Mouse (Mus musculus) forebrain, postnatal 0 days (tissue): ENCODE measurements around the gene Zrsr2. TPM values are rescaled to one million over a fixed set of nuclear protein-coding genes. Genes with fewer than 3 reads are reported as not detected.

Experiments
- ATAC-seq: fragments of 200-750 bp; cut with Nextera tagmentation; 2 replicates; pipeline ENCODE4 v1.8.0; 2017; ENCODE audit warnings: mild to moderate bottlenecking, moderate library complexity
- DNase-seq: peaks from one replicate; pipeline ENCODE4 v3.0.0-alpha.2; 2015
- H3K27ac ChIP-seq: fragments of 300-500 bp; sonication (generic); 2 replicates; pipeline ENCODE4 v1.5.1; 2014; ENCODE audit warnings: low read depth, mild to moderate bottlenecking, antibody characterized with exemption, low read length, moderate library complexity, mixed read lengths
- H3K27me3 ChIP-seq: fragments of 300-500 bp; sonication (generic); 2 replicates; pipeline ENCODE4 v1.6.1; 2014; ENCODE audit warnings: mild to moderate bottlenecking, low read length, mixed read lengths; ENCODE audit not compliant: insufficient read depth
- H3K36me3 ChIP-seq: fragments of 300-500 bp; sonication (generic); 2 replicates; pipeline ENCODE4 v1.6.1; 2014; ENCODE audit warnings: mild to moderate bottlenecking, moderate library complexity; ENCODE audit not compliant: insufficient read depth
- H3K4me1 ChIP-seq: fragments of 300-500 bp; sonication (generic); 2 replicates; pipeline ENCODE4 v1.6.1; 2014; ENCODE audit warnings: antibody characterized with exemption; ENCODE audit not compliant: insufficient read depth
- H3K4me2 ChIP-seq: fragments of 300-500 bp; sonication (generic); 2 replicates; pipeline ENCODE4 v1.6.1; 2014; ENCODE audit warnings: low read depth, mild to moderate bottlenecking, moderate library complexity
- H3K4me3 ChIP-seq: fragments of 300-500 bp; sonication (generic); 2 replicates; pipeline ENCODE4 v1.5.1; 2014; ENCODE audit warnings: low read depth, low read length, mixed read lengths
- H3K9ac ChIP-seq: fragments of 300-500 bp; sonication (generic); 2 replicates; pipeline ENCODE4 v1.6.1; 2014; ENCODE audit warnings: mild to moderate bottlenecking
- H3K9me3 ChIP-seq: fragments of 300-500 bp; sonication (generic); 2 replicates; pipeline ENCODE4 v1.6.1; 2016; ENCODE audit warnings: low read length
- CTCF ChIP-seq: sonication (generic); IDR thresholded peaks from 2 replicates; pipeline ENCODE4 v1.5.1; 2016; ENCODE audit warnings: antibody characterized with exemption, control low read depth, low read depth
- WGBS: fragments of 180-500 bp; shearing (Covaris S2); extraction: QIAGEN DNeasy Blood & Tissue Kit; methylation state at CpG from one replicate; pipeline ENCODE4 v1.1.7; 2014; 5-methylcytosine and 5-hydroxymethylcytosine counted together
- polyA plus RNA-seq: library from polyadenylated mRNA; unstranded; fragments of >200 nt; fragmentation: Nextera tagmentation; extraction: Ambion mirVana; gene quantifications from 2 replicates; pipeline ENCODE4 v1.2.1, GENCODE M21; 2015
- total RNA-seq: library from RNA; depleted of rRNA; stranded (reverse); fragments of >200 nt; gene quantifications from 2 replicates; pipeline ENCODE4 v1.2.3, GENCODE M21; 2014; rRNA removed

Gene Zrsr2
- 18.5 and 24.4 TPM in 2 replicates for total RNA-seq
- polyA plus RNA-seq: 73.9 and 81.3 TPM in 2 replicates

DNA sequence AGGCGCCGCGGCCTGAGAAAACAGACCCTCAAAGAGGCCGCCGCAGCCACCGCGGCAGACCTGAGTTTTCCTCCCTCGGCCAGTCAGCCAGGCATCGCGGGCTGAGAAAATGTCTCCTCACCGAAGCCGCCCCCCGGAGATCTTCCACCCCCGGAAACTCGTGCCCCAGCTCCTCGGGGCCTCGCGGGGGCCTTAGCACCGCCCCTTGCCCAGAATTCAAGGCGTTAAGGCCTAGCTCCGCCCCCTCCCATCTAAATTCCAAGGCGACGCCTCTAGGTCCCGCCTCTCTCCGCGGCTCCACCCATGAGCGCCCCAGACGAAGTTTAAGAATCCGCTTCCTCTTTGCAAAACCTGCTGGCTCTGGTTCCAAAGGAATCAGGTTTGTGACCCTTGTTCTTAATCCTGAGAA lies at the start of gene Zrsr2:
Gene Zrsr2, minus strand, starts transcription at position 195 of the 409 bp plus-strand sequence.
- no peaks in the 10 kb centered on the region for H3K9me3 ChIP-seq
- 25% methylated on average over 29 of the region's 29 CpGs for WGBS
- ATAC-seq: peak; percentile 97
- no peak for TF ChIP-seq CTCF
- DNase-seq: peak; percentile 89
- peak within 1 kb of the TSS; percentile 50 for H3K4me2 ChIP-seq
- H3K9ac ChIP-seq: peak within 1 kb of the TSS; percentile 75
- H3K27me3 ChIP-seq: no peaks in the 10 kb centered on the region
- no peaks in the 10 kb centered on the region for H3K36me3 ChIP-seq
- H3K27ac ChIP-seq: peak within 1 kb of the TSS; percentile 95
- H3K4me1 ChIP-seq: no peaks in the 10 kb centered on the region
- peak within 1 kb of the TSS; percentile 63 for H3K4me3 ChIP-seq

DNA sequence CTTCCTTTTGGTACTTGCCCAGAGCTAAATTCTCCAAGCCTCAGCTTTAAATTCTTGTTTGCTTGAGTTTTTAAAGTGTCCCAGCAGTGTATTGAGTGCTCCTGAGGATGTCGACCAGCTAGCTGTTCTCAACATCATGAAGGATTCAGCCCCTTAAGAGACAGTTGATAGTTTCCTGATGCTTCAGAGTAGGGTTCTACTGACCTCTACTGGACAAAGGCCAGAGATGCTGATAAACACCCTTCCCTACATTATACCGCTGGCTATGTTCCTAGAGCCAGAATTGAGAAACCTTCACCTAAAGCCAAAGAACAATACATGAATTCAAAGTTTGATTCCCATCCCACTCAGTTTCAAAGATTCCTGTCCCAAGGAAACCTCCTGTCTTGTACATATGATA lies 46.3 kb upstream of the Zrsr2 start:
- Histone ChIP-seq H3K27me3 (no peaks in the 10 kb centered on the region), H3K4me2 (no peak overlapping the region), H3K9me3 (no peaks in the 10 kb centered on the region), H3K36me3 (no peaks in the 10 kb centered on the region), H3K27ac (no peak overlapping the region), H3K9ac (no peak overlapping the region), H3K4me1 (no peaks in the 10 kb centered on the region), H3K4me3 (no peak overlapping the region)
- ATAC-seq (peak; percentile 66), DNase-seq (peak; percentile 44)
- 33% methylated on average over 2 of the region's 2 CpGs for WGBS
- TF ChIP-seq CTCF: peak; percentile 65

- H3K4me3 ChIP-seq: no peak overlapping the region
- no peak for TF ChIP-seq CTCF
- no peaks in the 10 kb centered on the region for H3K36me3 ChIP-seq
- H3K4me2 ChIP-seq: no peak overlapping the region
- H3K9ac ChIP-seq: no peak overlapping the region
- H3K27me3 ChIP-seq: no peaks in the 10 kb centered on the region
- 81% methylated on average over 1 of the region's 1 CpGs for WGBS
- DNase-seq: no peak
- no peak overlapping the region for H3K27ac ChIP-seq
- ATAC-seq: no peak
- no peaks in the 10 kb centered on the region for H3K4me1 ChIP-seq
- H3K9me3 ChIP-seq: no peaks in the 10 kb centered on the region
These were observed 41.4 kb upstream of the Zrsr2 start for GRCm38 (mm10) chrX:163999848-164000247.

DNA sequence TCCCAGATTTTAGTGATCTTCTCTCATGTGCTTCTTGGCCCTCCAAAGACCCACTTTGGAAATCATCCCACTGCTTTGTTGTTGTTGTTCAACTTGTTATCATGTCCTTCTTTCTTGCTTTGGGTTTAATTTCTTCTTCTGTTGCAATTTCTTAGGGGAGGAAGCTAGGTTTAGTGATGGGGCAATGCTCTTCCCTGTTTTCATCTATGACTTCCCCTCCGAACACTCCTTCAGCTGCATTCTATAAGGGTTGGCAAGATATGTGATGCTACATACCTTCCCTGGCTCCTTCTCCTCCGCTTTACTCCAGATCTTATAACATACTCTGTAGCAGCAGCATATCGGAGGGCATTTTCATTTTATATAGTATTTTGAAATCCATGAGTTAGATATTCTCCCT lies 38.3 kb upstream of the Zrsr2 start:
- H3K9me3 ChIP-seq: no peaks in the 10 kb centered on the region
- H3K4me2 ChIP-seq: no peak overlapping the region
- no peak overlapping the region for H3K4me3 ChIP-seq
- no peak overlapping the region for H3K9ac ChIP-seq
- H3K4me1 ChIP-seq: no peaks in the 10 kb centered on the region
- no peaks in the 10 kb centered on the region for H3K27me3 ChIP-seq
- H3K36me3 ChIP-seq: no peaks in the 10 kb centered on the region
- DNase-seq: no peak
- no peak overlapping the region for H3K27ac ChIP-seq
- ATAC-seq: no peak
- TF ChIP-seq CTCF: no peak
- 93% methylated on average over 3 of the region's 3 CpGs for WGBS

GRCm38 (mm10) chrX:163987718-163988374 lies 29.4 kb upstream of the Zrsr2 start:
- ATAC-seq (peak; percentile 60; the same call in 1 of the 2 replicates), DNase-seq (peak; percentile 5)
- WGBS: 35% methylated on average over 3 of the region's 3 CpGs

DNA sequence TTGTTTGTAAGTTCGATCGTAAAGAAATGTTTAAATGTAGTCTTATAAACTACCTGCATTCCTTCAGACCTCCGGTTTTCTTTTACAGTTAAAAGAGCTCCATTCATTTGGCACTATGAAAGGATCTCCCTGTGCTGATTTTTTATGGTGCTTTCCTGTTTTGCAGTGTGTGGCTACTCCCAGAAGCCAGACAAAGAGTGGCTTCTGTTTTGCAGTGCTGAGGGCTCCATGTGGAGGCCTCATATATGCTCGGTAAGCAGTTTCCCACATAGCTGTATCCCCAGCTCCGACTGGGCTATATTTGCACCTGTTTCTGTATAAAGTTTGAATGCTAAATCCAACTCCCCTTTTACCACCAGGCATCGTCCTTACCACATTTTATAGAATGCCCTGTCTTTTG lies 23.7 kb upstream of the Zrsr2 start:
- H3K27me3 ChIP-seq: no peaks in the 10 kb centered on the region
- ATAC-seq: peak; percentile 36
- no peak overlapping the region for H3K27ac ChIP-seq
- no peak overlapping the region for H3K4me2 ChIP-seq
- no peaks in the 10 kb centered on the region for H3K9me3 ChIP-seq
- no peaks in the 10 kb centered on the region for H3K4me1 ChIP-seq
- H3K4me3 ChIP-seq: no peak overlapping the region
- DNase-seq: no peak
- H3K36me3 ChIP-seq: no peaks in the 10 kb centered on the region
- TF ChIP-seq CTCF: no peak
- 65% methylated on average over 6 of the region's 6 CpGs for WGBS
- H3K9ac ChIP-seq: no peak overlapping the region

More at GRCm38 (mm10) chrX:163987718-163988374, 29.4 kb upstream of the Zrsr2 start:
- Histone ChIP-seq H3K9ac (no peak overlapping the region), H3K4me1 (no peaks in the 10 kb centered on the region), H3K27ac (no peak overlapping the region), H3K36me3 (no peaks in the 10 kb centered on the region), H3K9me3 (no peaks in the 10 kb centered on the region), H3K27me3 (no peaks in the 10 kb centered on the region), H3K4me3 (no peak overlapping the region), H3K4me2 (no peak overlapping the region)
- no peak for TF ChIP-seq CTCF

DNA sequence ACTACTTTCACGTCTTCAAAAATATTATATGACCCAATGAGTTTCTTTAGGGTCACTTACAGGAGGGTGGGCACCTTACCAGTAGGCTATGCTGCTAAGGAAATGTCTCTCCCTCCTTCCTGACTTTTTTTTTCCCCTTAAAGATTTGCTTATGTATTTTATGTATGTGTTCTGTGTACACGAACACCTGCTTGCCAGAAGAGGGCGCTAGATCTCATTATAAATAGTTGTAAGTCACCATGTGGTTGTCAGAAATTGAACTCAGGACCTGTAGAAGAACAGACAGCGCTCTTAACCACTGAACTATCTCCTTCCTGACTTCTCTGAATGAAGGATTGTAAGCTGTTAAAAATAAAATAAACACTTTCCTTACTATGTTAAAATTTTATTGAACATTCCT lies 23.0 kb upstream of the Zrsr2 start:
- H3K4me1 ChIP-seq: no peaks in the 10 kb centered on the region

More for the DNA sequence above, 23.0 kb upstream of the Zrsr2 start:
- H3K9ac ChIP-seq: no peak overlapping the region
- H3K9me3 ChIP-seq: no peaks in the 10 kb centered on the region
- no peak for DNase-seq
- 56% methylated on average over 4 of the region's 4 CpGs for WGBS
- H3K36me3 ChIP-seq: no peaks in the 10 kb centered on the region
- no peak overlapping the region for H3K4me2 ChIP-seq
- H3K4me3 ChIP-seq: no peak overlapping the region
- H3K27me3 ChIP-seq: no peaks in the 10 kb centered on the region
- ATAC-seq: no peak
- TF ChIP-seq CTCF: no peak
- no peak overlapping the region for H3K27ac ChIP-seq
